Mouse (Mus musculus) thymus, adult 2 months (tissue): ENCODE data around the gene Dnah17.

ENCODE experiments used
- CTCF ChIP-seq: fragments of 200-500 bp; IDR thresholded peaks from 2 replicates; pipeline ENCODE4 v1.5.1; 2012; ENCODE audit warnings: mild to moderate bottlenecking, control low read depth, low read length, moderate library complexity, borderline replicate concordance; ENCODE audit not compliant: control insufficient read depth, poor library complexity, insufficient read depth; ENCODE audit errors: extremely low read depth
- POLR2A ChIP-seq: fragments of 200-500 bp; IDR thresholded peaks from 2 replicates; pipeline ENCODE4 v1.6.1; 2012; ENCODE audit warnings: mild to moderate bottlenecking, low read length, control low read depth, moderate library complexity; ENCODE audit not compliant: control insufficient read depth, poor library complexity, insufficient read depth; ENCODE audit errors: extremely low read depth

DNA sequence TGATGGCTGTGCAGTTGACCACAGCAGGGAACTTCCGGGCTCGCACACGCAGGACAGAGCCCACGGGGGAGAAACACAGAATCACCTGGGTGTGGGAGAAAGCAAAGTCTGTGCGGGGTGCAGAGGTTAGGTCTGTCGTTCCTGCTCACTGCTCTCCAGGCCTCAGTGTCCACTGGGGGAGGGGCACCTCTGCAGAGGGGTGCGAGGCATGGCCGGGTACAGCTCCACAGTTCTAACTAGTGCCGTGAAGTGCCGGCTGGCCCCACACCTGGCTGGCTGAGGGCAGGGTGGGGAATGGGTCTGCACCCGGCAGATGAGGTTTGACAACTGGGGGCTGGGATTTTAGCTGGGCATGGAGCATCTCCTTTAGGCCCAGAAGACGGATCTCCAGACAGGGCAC, 72.1 kb downstream of the Dnah17 start:
- TF ChIP-seq CTCF (no peak), POLR2A (no peak)
